15 mouse cellular contexts compared by ENCODE assay signal in the genomic region with DNA sequence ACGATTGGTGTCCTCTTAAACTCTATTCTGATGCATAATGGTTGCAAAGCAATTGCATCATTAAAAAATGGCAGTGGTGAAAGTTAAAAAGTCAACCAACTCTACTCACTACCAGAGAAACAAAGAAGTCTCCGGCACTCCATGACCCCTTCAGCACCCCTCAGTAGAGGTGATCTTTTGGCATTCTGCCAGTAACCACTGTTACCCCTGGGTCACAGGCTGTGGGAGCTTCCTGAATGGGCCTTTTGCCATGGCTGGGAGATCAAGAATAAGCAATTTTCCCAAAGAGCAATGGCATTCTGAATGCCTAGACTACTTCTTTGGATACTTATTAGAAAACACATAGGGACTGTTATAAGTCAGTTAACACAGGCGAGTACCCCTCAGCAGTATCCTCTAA.
DNase-seq lines count a peak whose midpoint lies in the region; ATAC-seq lines count a peak whose summit lies in the region.
"Had no signal": no experiment of that assay in that cellular context is flagged by ENCODE, and none has a peak within 500 bp of the region (broad histone marks: within the 10 kb centered on the region; RNA-seq: fewer than 3 reads in every experiment).

No protein-coding gene starts in this region.

- H3K27ac ChIP-seq in kidney, embryonic 14.5 days (ENCODE audit: low read depth, low read length), result peak overlapping the region; percentile 55; the same call in 1 of the 2 replicates
- H3K27ac ChIP-seq: forebrain, embryonic 15.5 days; gastrocnemius, adult 2 months; heart, adult 2 months; left cerebral cortex, adult 2 months; limb, embryonic 13.5 days; liver, embryonic 15.5 days had no signal

- H3K9me3 ChIP-seq in kidney, embryonic 14.5 days (ENCODE audit: control insufficient read depth, low read length), result no peaks in the 10 kb centered on the region; the same call in 1 of the 2 replicates
- H3K9me3 ChIP-seq: liver, embryonic 15.5 days had no signal

- no peak overlapping the region for H3K4me3 ChIP-seq in kidney, embryonic 14.5 days (ENCODE audit: low read length)
- H3K4me3 ChIP-seq: forebrain, embryonic 15.5 days; gastrocnemius, adult 2 months; heart, adult 2 months; left cerebral cortex, adult 2 months; limb, embryonic 13.5 days; liver, embryonic 15.5 days had no signal

- ATAC-seq in kidney, embryonic 14.5 days (ENCODE audit: low FRiP score, low TSS enrichment), result no peak
- ATAC-seq: forebrain, embryonic 15.5 days had no signal

- 52% methylated on average over 3 of the region's 3 CpGs for WGBS in kidney, embryonic 14.5 days

- H3K4me2 ChIP-seq in kidney, embryonic 14.5 days (replicated peaks; ENCODE audit: low read depth, low read length), result no peak overlapping the region
- H3K4me2 ChIP-seq: forebrain, embryonic 15.5 days; limb, embryonic 13.5 days; liver, embryonic 15.5 days had no signal

- peaks cover 14% of the 10 kb centered on the region; the same call in 1 of the 2 replicates for H3K4me1 ChIP-seq in kidney, embryonic 14.5 days (ENCODE audit: control insufficient read depth, insufficient read depth, low read length)
- H3K4me1 ChIP-seq: limb, embryonic 13.5 days; liver, embryonic 15.5 days had no signal

- no peak overlapping the region for H3K9ac ChIP-seq in kidney, embryonic 14.5 days (ENCODE audit: low read depth, low read length)
- H3K9ac ChIP-seq: forebrain, embryonic 15.5 days; limb, embryonic 13.5 days; liver, embryonic 15.5 days had no signal

- DNase-seq in cerebellum, postnatal 14 days, result peak; percentile 4 to 10
- no peak for DNase-seq in cerebellum, postnatal 25 days
- DNase-seq in retina, postnatal 1 day, result peak; percentile 3
- no peak for DNase-seq in retina, embryonic 14.5 days (ENCODE audit: low spot score)
- no peak for DNase-seq in layer of hippocampus, adult 9-11 months
- no peak for DNase-seq in thymus, postnatal 10 days (ENCODE audit: low spot score in 2 of 2)
- DNase-seq: heart, adult 2 months; lung, postnatal 14 days; right cerebral cortex, postnatal 25 days had no signal

- H3K36me3 ChIP-seq in kidney, embryonic 14.5 days (ENCODE audit: control insufficient read depth, insufficient read depth, low read length), result no peaks in the 10 kb centered on the region
- H3K36me3 ChIP-seq: forebrain, embryonic 15.5 days; limb, embryonic 13.5 days; liver, embryonic 15.5 days had no signal

- no peaks in the 10 kb centered on the region for H3K27me3 ChIP-seq in kidney, embryonic 14.5 days (ENCODE audit: control insufficient read depth, insufficient read depth, low read length)
- H3K27me3 ChIP-seq: forebrain, embryonic 15.5 days; liver, embryonic 15.5 days had no signal

Comparison
In these comparisons a context has a peak if more than half of its experiments do, and no peak if none do; other contexts are left out.
1. DNase-seq: peak in cerebellum, postnatal 14 days (2 of 2) and retina, postnatal 1 day (single experiment); none in cerebellum, postnatal 25 days (0 of 2), retina, embryonic 14.5 days (single experiment), layer of hippocampus, adult 9-11 months (single experiment) and thymus, postnatal 10 days (0 of 2).